Mouse (Mus musculus) heart, adult 11 months (tissue): ENCODE measurements around the gene Eml6.
A peak's percentile ranks its signal among the peaks of the same experiment; 100 is the strongest.

Experiments used
- DNase-seq: peaks from one replicate; pipeline ENCODE4 v3.0.0; 2022

Eml6 gene

DNA sequence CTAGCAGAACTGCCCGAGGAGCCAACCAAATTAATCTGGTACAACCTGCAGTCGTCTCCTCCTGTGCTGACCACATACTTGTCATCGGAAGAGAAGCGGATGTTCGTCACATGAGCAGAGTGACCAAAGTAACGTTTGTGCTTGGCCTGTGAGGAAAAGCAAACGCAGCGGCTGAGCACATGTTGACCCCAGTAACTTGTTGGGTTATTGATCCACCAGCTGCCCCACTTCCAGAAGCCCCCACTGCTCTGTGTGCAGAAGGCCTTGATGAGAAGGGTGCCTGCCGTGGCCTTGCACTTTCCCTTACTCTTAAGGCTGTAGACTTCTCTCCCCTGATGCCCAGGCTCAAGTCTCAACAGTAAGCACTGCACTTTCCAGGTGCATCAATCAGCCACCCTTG lies 279.6 kb downstream of the Eml6 start:
- DNase-seq = peak; percentile 73

DNA sequence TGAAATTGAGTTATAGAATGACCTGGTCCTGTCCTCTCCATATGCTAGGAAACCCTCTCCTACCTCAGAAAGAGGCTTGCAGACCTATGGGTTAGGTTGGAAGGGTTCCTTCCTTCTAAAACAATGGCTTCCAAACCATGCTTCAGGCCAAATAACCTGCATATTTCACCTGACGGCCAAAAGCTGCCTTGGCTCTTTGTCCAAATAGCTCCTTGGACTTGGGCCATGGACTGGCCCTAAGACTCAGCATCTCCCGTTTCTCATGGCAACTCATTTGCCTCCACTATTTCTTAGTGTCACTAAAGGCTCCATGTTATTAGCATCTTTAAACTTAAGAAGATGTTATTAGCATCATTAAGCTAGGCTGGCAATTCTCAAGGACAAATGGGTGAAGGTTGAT lies 280.3 kb downstream of the Eml6 start:
- DNase-seq = peak; percentile 55

- peak; percentile 18 for DNase-seq
Observed at GRCm38 (mm10) chr11:29744760-29745430, 280.9 kb downstream of the Eml6 start.

DNA sequence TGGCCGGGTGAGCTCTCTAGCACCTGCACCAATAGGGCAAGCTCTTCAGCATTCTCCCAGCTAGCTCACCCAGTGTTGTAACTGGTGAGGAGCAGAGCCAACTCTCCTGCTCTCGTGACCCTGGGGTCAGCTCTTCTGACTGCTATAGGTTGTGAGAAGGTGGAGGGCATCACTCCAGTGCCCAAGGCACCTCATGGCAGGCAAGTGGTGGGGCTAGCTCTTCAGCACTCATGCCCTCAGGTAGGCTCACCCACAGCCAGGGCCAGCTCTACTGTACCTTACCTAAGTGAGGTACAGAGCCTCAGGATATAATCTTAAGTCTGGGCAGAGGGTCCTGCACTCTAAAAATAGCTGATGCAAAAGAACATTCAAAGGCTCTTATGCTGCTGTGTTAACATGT lies 286.1 kb downstream of the Eml6 start:
- peak; percentile 84 for DNase-seq

DNA sequence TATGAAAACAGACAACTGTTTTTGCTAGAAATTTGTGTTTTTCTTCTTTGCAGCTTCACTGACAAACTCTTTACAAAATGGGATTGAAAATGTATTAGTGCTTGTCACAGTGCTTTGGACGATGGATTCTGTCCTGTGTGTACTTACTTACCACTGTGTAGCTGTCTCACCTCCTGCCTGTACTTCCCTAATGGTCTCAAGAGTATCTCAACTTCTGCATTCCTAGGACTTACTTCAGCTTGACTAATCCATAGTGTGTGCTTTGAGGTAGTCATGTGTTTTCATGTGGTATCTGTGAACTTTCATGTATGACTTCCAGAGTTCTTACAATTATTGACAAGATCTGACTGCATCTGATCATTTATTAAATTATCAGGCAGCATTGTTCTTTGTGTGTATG lies 297.9 kb downstream of the Eml6 start:
- no peak for DNase-seq

DNA sequence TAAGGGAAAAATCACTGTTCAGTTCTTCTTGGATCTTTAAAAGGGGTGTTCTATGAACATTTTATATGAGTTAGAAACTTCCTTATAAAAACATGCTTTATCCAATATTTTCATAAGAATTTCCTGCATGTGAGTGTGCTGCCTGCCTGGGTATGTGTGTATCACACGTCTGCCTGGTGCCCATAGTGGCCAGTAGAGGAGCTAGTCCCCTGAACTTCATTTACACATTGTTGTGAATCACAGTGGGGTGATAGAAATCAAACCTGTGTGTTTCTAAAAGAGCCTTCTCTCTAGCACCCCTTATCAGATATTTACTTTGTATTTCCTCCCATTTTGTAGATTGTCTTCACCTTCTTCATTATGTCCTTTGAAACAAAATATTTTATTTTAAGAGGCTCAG lies 300.2 kb downstream of the Eml6 start:
- no peak for DNase-seq

DNA sequence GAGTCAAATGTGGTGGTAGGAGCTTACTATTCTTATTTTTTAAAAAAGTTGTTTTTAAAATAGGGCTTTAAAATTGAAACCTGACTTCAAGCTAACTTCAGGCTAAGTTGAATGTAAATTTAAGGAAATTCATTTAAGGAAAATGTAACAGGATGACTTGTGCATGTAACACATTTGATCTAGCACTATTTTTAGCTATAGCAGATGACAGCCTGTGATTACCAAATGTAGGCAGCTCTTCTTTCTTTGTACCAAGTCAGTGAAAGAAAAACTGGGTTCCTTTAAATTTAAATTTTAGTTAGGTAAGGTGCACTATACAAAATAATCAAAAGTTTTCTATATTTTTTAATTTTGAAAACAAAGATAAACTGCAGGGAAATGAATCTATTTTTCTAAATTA lies 300.7 kb downstream of the Eml6 start:
- no peak for DNase-seq

- DNase-seq = no peak
Observed at GRCm38 (mm10) chr11:29724213-29724612, 301.6 kb downstream of the Eml6 start.

DNA sequence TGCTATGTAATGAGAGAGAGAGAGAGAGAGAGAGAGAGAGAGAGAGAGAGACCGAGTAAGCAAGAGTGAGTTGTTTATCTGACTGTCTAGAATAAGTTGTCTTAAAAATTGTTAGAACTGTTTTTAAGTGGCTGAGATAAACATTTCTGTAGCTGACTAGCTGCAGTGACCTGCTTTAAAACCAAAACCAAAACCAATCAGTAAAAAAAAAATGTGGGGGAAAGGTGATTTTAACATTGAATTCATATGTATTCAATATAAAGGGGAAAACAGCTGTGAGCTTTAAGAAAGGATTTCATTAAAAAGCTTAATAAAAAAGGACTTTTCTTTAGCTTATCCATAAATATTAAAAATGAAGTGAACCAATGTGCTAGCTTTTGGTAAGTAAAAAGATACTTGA lies 306.2 kb downstream of the Eml6 start:
- no peak for DNase-seq

- DNase-seq = peak; percentile 88
Observed at GRCm38 (mm10) chr11:29718541-29718940, 307.3 kb downstream of the Eml6 start.

- no peak for DNase-seq
Observed at GRCm38 (mm10) chr11:29715499-29715898, 310.3 kb downstream of the Eml6 start.

DNA sequence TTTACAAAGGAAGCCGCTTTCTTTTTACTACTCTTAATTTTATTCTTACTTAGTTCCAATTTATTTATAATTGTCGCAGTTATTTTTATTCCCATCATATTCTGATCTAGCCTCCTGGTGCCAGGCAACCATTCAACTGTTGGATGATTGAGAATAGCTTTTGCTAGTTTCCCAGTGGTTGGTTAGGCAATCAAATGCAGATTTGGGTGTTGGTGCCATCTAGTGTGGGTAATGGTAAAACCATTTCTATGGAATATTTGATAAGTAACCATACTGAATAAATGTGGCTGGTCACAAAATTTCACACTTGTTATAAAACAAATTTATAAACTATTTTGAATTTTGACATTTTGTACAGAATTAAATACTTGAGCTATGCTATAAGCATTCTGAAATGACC lies 311.0 kb downstream of the Eml6 start:
- no peak for DNase-seq

- no peak for DNase-seq
Observed at GRCm38 (mm10) chr11:29714114-29714513, 311.7 kb downstream of the Eml6 start.

DNA sequence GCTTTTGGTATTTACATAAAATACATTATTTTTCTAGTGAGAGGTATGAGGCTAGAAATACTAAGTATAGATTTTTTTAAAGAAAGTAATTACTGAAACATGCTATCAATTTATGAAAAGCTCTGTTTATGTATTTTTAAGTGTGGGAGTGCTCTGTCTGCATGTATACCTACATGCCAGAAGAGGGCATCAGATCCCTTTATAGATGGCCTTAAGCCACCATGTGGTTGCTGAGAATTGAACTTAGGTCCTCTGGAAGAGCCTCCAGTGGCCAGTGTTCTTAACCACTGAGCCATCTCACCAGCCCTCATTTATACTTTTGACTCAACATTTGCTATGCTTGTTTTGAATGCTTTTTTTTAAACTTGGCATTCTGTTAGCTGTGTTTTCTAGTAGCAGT lies 316.3 kb downstream of the Eml6 start:
- no peak for DNase-seq

DNA sequence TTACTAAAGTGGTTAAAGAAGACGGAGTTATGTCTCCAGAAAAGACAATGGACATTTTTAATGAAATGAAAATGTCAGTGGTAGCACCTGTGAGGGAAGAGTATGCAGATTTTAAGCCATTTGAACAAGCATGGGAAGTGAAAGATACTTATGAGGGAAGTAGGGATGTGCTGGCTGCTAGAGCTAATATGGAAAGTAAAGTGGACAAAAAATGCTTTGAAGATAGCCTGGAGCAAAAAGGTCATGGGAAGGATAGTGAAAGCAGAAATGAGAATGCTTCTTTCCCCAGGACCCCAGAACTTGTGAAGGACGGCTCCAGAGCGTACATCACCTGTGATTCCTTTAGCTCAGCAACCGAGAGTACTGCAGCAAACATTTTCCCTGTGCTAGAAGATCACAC lies 319.0 kb downstream of the Eml6 start:
- no peak for DNase-seq

DNA sequence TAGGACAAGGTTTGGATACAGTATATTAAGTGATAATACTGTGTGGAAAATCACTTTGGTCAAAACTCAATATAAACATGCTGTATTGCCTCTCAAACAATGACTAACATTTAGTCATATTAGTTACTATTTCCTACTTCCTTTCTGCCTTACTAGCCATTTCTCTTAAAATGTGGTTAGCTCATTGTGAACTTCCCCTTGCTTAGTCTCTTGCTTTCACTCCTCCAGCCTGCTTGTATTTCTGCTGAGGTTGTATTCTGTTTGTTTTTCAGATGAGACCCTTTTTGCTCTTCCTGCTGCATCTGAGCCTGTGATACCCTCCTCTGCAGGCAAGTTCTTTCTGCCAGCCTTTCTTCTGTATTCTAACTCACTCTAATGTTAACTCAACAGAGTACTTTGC lies 320.6 kb downstream of the Eml6 start:
- DNase-seq = no peak

DNA sequence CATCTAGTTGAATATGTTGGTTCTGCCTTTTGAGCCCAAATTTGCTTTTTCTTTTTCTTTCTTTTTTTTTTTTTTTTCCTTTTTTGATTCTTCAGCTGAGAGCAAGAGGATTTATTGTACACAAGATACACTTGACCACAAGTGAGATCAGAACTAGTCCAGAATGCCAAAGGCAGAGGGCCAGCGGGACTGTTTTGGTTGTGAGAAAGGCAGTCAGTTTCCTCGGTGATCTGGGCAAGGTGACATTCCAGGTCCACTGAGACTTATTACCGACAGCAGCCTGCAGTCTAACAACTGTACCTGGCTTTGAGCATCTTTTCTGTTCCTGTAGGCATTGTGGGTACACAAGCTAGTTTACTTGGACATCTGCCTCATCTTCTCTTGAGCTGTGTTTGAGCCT lies 323.1 kb downstream of the Eml6 start:
- DNase-seq = peak; percentile 91

DNA sequence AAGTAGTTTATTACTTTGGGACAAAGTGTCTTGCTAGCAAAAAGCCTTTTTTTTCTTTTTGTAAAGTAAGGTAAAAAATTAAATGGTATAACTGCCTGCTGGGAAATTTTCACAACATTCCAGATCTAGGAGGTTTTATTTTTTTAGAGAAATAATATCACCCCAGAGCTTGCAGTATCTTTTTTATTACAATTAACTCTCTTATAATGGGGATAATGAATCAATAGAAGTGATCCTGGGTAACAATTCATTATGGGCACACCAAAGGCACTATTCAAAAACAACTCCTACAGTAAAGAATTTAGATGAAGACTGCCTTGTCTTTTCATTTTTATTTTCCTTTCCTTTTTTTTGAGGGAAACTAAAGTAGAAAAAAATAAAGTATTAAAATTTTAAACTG lies 331.1 kb downstream of the Eml6 start:
- no peak for DNase-seq

DNA sequence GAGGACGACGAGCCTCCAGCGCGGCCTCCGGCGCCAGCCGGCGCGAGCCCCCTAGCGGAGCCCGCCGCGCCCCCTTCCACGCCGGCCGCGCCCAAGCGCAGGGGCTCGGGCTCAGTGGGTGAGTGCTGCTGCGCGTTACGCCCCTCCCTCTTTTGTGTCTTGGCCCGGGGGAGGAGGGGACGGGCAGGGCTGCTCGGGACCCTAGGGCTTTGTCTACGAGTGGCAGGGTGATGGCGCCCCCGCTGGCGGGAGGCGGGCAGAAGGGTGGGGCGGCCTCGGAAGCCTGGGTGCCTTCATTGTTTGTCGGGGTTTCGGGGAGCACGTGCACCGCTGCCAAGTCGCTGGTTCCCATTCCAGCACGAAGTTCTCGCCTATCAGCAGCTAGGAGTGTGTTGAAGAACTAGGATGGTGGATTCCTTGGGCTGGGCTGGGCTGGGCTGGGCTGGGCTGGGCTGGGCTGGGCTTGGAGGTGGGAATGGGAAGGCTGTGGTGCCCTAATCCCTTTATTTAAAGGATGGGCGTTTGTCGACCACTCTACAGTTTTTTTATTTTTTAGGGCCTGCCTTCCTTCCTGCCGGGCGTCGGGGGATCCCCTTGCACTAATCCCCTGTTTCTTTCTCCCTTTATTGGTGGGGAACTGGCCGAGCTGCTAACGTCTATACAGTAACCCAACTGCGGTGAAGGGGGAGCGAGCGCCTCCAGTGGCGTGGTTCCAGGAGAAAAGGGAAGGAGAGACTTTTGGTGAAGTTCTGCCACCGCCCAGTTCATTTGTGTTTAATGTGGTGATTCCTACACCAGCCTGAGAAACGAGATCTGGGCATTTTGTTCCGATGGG lies 332.0 kb downstream of the Eml6 start:
- peak; percentile 99 for DNase-seq
